Mouse (Mus musculus) ES-E14 (cell line): ENCODE data around the gene Ric8b. TPM values are rescaled to one million over a fixed set of nuclear protein-coding genes. Genes with fewer than 3 reads are reported as not detected.

Experiments used
- DNase-seq: peaks from one replicate; pipeline ENCODE4 v3.0.0-alpha.2; 2013; ENCODE audit warnings: low read depth, low spot score
- H3K27ac ChIP-seq: 2 replicates; pipeline ENCODE4 v1.5.1; 2012; ENCODE audit warnings: low read depth, mild to moderate bottlenecking, low read length, moderate library complexity, mixed read lengths; ENCODE audit not compliant: poor library complexity, insufficient read depth, severe bottlenecking
- H3K36me3 ChIP-seq: 2 replicates; pipeline ENCODE4 v1.6.1; 2012; ENCODE audit warnings: mild to moderate bottlenecking, low read length, moderate library complexity, mixed read lengths; ENCODE audit not compliant: control insufficient read depth, poor library complexity, insufficient read depth, severe bottlenecking
- H3K4me1 ChIP-seq, 2 experiments: fragments of 150-350 bp in 1 of 2; sonication (generic) in 1 of 2; 2 replicates each; pipeline ENCODE4 v1.6.1; 2012; ENCODE audit warnings: low read length in 2 of 2, mild to moderate bottlenecking in 1 of 2, mixed read lengths in 1 of 2; ENCODE audit not compliant: control insufficient read depth in 2 of 2, insufficient read depth in 2 of 2, poor library complexity in 1 of 2
- H3K4me3 ChIP-seq, 2 experiments: fragments of 150-350 bp in 1 of 2; sonication (generic) in 1 of 2; 2 replicates each; pipeline ENCODE4 v1.5.1; 2012; ENCODE audit warnings: low read length in 2 of 2, low read depth in 1 of 2, mild to moderate bottlenecking in 1 of 2, mixed read lengths in 1 of 2; ENCODE audit not compliant: insufficient read depth in 1 of 2, poor library complexity in 1 of 2, severe bottlenecking in 1 of 2
- H3K9ac ChIP-seq: 2 replicates; pipeline ENCODE4 v1.6.1; 2012; ENCODE audit warnings: low read depth, mild to moderate bottlenecking, low read length, mixed read lengths; ENCODE audit not compliant: poor library complexity, insufficient read depth, severe bottlenecking
- H3K9me3 ChIP-seq: fragments of 150-350 bp; sonication (generic); 2 replicates; pipeline ENCODE4 v1.6.1; 2012; ENCODE audit warnings: low read depth, mild to moderate bottlenecking, low read length; ENCODE audit not compliant: control insufficient read depth, insufficient read depth
- CHD2 ChIP-seq: IDR thresholded peaks from 2 replicates; pipeline ENCODE4 v1.6.1; 2014; ENCODE audit warnings: mild to moderate bottlenecking, low read depth, low read length, inconsistent platforms
- HCFC1 ChIP-seq: IDR thresholded peaks from 2 replicates; pipeline ENCODE4 v1.6.1; 2012; ENCODE audit warnings: low read length, inconsistent platforms, borderline replicate concordance; ENCODE audit not compliant: insufficient read depth
- MAFK ChIP-seq: IDR thresholded peaks from 2 replicates; pipeline ENCODE4 v1.6.1; 2014; ENCODE audit warnings: mild to moderate bottlenecking, low read depth, low read length, inconsistent platforms; ENCODE audit not compliant: insufficient read depth
- ZC3H11A ChIP-seq: IDR thresholded peaks from 2 replicates; pipeline ENCODE4 v1.6.1; 2012; ENCODE audit warnings: low read depth, mild to moderate bottlenecking, inconsistent platforms, low read length, borderline replicate concordance
- ZNF384 ChIP-seq: IDR thresholded peaks from 2 replicates; pipeline ENCODE4 v1.6.1; 2012; ENCODE audit warnings: low read depth, low read length, inconsistent platforms
- in situ Hi-C, 2 experiments: fragments of 600-800 bp; cut with MboI; formaldehyde crosslinking; loops; one replicate each; pipeline ENCODE4 v1.15.1; 2025; ENCODE audit warnings: low sequenced_read_pairs in 2 of 2, inconsistent platforms in 1 of 2; ENCODE audit not compliant: unreplicated experiment in 2 of 2
- total RNA-seq: library from RNA; depleted of rRNA; stranded (reverse); fragments of 300-350 nt; gene quantifications from 2 replicates; pipeline ENCODE4 v1.2.3, GENCODE M21; 2012

The Ric8b gene
- total RNA-seq, 1 experiment, result 17.2 TPM

- Histone ChIP-seq H3K4me3 (no peak overlapping the region), H3K9me3 (no peaks in the 10 kb centered on the region), H3K27ac (no peak overlapping the region), H3K36me3 (no peaks in the 10 kb centered on the region; the same call in 1 of the 2 replicates), H3K4me1 (peaks cover 0 to 2% of the 10 kb centered on the region in 2 experiments; a peak in 1 of 4 replicates), H3K9ac (no peak overlapping the region)
- DNase-seq, result no peak
- TF ChIP-seq HCFC1, result no peak
- in situ Hi-C loops, result no loop called here
These were observed 18.3 kb downstream of the Ric8b start for GRCm38 (mm10) chr10:84935553-84936209.

DNA sequence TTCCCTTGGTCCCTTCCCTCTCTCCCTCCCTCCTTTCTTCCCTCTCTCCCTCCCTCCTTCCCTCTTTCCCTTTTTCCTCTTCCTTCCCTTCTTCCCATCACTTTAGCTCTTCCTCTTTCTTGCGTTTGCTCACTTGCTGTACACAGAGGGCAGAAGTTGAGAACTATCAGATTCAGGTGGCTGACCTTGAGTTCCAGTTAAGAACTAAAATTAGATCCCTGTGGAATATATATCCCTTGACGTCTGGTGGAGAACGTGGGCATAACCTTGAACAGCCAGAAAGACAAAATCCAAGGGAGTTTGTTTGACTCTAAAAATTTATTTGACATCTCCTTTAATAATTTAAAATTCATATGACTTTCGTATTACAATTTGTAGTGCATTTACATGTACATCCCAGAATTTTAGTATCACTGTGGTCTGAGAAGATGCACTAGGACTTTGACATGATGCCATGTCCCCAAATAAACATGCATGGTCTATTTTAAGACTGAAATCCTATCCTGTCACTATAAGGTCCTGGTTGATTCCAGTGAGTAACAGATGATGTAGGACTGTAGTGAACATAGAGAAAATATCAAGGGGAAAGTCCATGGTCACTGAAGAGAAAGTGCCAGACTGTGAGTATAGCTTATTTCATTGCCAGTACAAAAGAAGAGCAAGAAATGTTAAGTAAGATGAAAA, 19.6 kb downstream of the Ric8b start:
- Histone ChIP-seq H3K9ac (no peak overlapping the region), H3K36me3 (no peaks in the 10 kb centered on the region; the same call in 1 of the 2 replicates), H3K4me1 (peaks cover 0 to 2% of the 10 kb centered on the region in 2 experiments; a peak in 1 of 4 replicates), H3K9me3 (no peaks in the 10 kb centered on the region), H3K4me3 (no peak overlapping the region), H3K27ac (no peak overlapping the region)
- TF ChIP-seq CHD2 (no peak), HCFC1 (no peak)
- DNase-seq, result no peak
- in situ Hi-C loops, result no loop called here

GRCm38 (mm10) chr10:84938094-84938820, 20.8 kb downstream of the Ric8b start:
- in situ Hi-C loops, result no loop called here
- H3K9ac ChIP-seq, result no peak overlapping the region

GRCm38 (mm10) chr10:84938886-84939285, 21.5 kb downstream of the Ric8b start:
- Histone ChIP-seq H3K27ac (no peak overlapping the region), H3K36me3 (no peaks in the 10 kb centered on the region; the same call in 1 of the 2 replicates), H3K4me3 (no peak overlapping the region), H3K9me3 (no peaks in the 10 kb centered on the region), H3K4me1 (peaks cover 0 to 2% of the 10 kb centered on the region in 2 experiments; a peak in 1 of 4 replicates), H3K9ac (no peak overlapping the region)
- DNase-seq, result no peak
- in situ Hi-C loops, result no loop called here
- TF ChIP-seq MAFK (no peak), CHD2 (no peak), ZC3H11A (no peak)

More at GRCm38 (mm10) chr10:84938094-84938820, 20.8 kb downstream of the Ric8b start:
- Histone ChIP-seq H3K4me3 (no peak overlapping the region), H3K4me1 (peaks cover 0 to 2% of the 10 kb centered on the region in 2 experiments; a peak in 1 of 4 replicates), H3K9me3 (no peaks in the 10 kb centered on the region), H3K27ac (no peak overlapping the region), H3K36me3 (no peaks in the 10 kb centered on the region; the same call in 1 of the 2 replicates)
- no peak for DNase-seq
- no peak for TF ChIP-seq MAFK
- no peak for TF ChIP-seq CHD2
- no peak for TF ChIP-seq HCFC1
- TF ChIP-seq ZC3H11A, result no peak
- no peak for TF ChIP-seq ZNF384
